Mouse (Mus musculus) layer of hippocampus, adult 2 months (tissue): ENCODE data around the gene Arhgdia. TPM values are rescaled to one million over a fixed set of nuclear protein-coding genes. Genes with fewer than 3 reads are reported as not detected.

ENCODE experiments used
- DNase-seq, 2 experiments: peaks; one replicate each; pipeline ENCODE4 v3.0.0; 2022; ENCODE audit warnings: low spot score in 2 of 2
- H3K27ac ChIP-seq: fragments of 200-600 bp; 2 replicates; pipeline ENCODE4 v1.8.1; 2022
- H3K4me3 ChIP-seq: fragments of 200-600 bp; 2 replicates; pipeline ENCODE4 v1.8.1; 2022; ENCODE audit warnings: mild to moderate bottlenecking
- CTCF ChIP-seq: fragments of 200-600 bp; conservative IDR thresholded peaks from 2 replicates; pipeline ENCODE4 v1.8.1; 2022; ENCODE audit warnings: antibody characterized with exemption, mild to moderate bottlenecking, moderate library complexity
- total RNA-seq, 2 experiments: library from RNA; stranded (reverse); gene quantifications; 2 replicates each; pipeline ENCODE4 v1.2.3; 2021

The Arhgdia gene
- total RNA-seq, 2 experiments from 2014 or later = 270 to 277 TPM

- DNase-seq = no peak
These were observed 41.4 kb upstream of the Arhgdia start for GRCm38 (mm10) chr11:120622805-120623204.

GRCm38 (mm10) chr11:120620195-120620594 lies 38.8 kb upstream of the Arhgdia start:
- no peak for DNase-seq
- H3K27ac ChIP-seq = no peak overlapping the region
- no peak for TF ChIP-seq CTCF
- no peak overlapping the region for H3K4me3 ChIP-seq

More at GRCm38 (mm10) chr11:120622805-120623204, 41.4 kb upstream of the Arhgdia start:
- no peak overlapping the region for H3K4me3 ChIP-seq
- H3K27ac ChIP-seq = no peak overlapping the region
- TF ChIP-seq CTCF = no peak

GRCm38 (mm10) chr11:120618619-120619535 lies 37.5 kb upstream of the Arhgdia start:
- Histone ChIP-seq H3K27ac (no peak overlapping the region), H3K4me3 (no peak overlapping the region)
- no peak for DNase-seq
- no peak for TF ChIP-seq CTCF

GRCm38 (mm10) chr11:120617519-120618112 lies 36.2 kb upstream of the Arhgdia start, which contains the start of gene Pcyt2:
Gene Pcyt2, minus strand, starts transcription at chr11:120617936.
- H3K27ac ChIP-seq = peak within 1 kb of the TSS; percentile 94
- no peak for TF ChIP-seq CTCF
- H3K4me3 ChIP-seq = peak within 1 kb of the TSS; percentile 78
- peak; percentile 91 to 93 for DNase-seq

- Histone ChIP-seq H3K27ac (peak overlapping the region; percentile 94), H3K4me3 (peak overlapping the region; percentile 78)
- no peak for DNase-seq
- no peak for TF ChIP-seq CTCF
These were observed 35.3 kb upstream of the Arhgdia start for GRCm38 (mm10) chr11:120616617-120617294.

GRCm38 (mm10) chr11:120615606-120616203 lies 34.3 kb upstream of the Arhgdia start:
- peak overlapping the region; percentile 61; the same call in 1 of the 2 replicates for H3K27ac ChIP-seq
- DNase-seq = no peak
- H3K4me3 ChIP-seq = no peak overlapping the region
- TF ChIP-seq CTCF = no peak

GRCm38 (mm10) chr11:120615167-120615566 lies 33.7 kb upstream of the Arhgdia start:
- TF ChIP-seq CTCF = no peak
- Histone ChIP-seq H3K27ac (0 out of 2 replicates have a peak overlapping the region, but pooled peaks have one; percentile 61), H3K4me3 (no peak overlapping the region)
- no peak for DNase-seq

GRCm38 (mm10) chr11:120613976-120614375 lies 32.6 kb upstream of the Arhgdia start:
- no peak overlapping the region for H3K27ac ChIP-seq
- no peak for TF ChIP-seq CTCF
- no peak for DNase-seq
- no peak overlapping the region for H3K4me3 ChIP-seq

GRCm38 (mm10) chr11:120613481-120613972 lies 32.1 kb upstream of the Arhgdia start:
- no peak for TF ChIP-seq CTCF
- Histone ChIP-seq H3K27ac (no peak overlapping the region), H3K4me3 (no peak overlapping the region)
- DNase-seq = no peak

- no peak overlapping the region for H3K27ac ChIP-seq
These were observed 31.3 kb upstream of the Arhgdia start for GRCm38 (mm10) chr11:120612763-120613162.

GRCm38 (mm10) chr11:120610477-120611046 lies 29.1 kb upstream of the Arhgdia start:
- no peak for TF ChIP-seq CTCF
- no peak overlapping the region for H3K27ac ChIP-seq
- no peak overlapping the region for H3K4me3 ChIP-seq
- DNase-seq = no peak

More at GRCm38 (mm10) chr11:120612763-120613162, 31.3 kb upstream of the Arhgdia start:
- DNase-seq = peak; percentile 58 to 76
- no peak overlapping the region for H3K4me3 ChIP-seq
- peak; percentile 90 for TF ChIP-seq CTCF

GRCm38 (mm10) chr11:120609250-120609649 lies 27.8 kb upstream of the Arhgdia start:
- DNase-seq = no peak
- H3K4me3 ChIP-seq = no peak overlapping the region
- H3K27ac ChIP-seq = no peak overlapping the region
- TF ChIP-seq CTCF = no peak
